Mouse (Mus musculus): ENCODE results near the gene 6030468B19Rik.

The 6030468B19Rik gene

GRCm38 (mm10) chr11:117848271-117848984 lies 51.0 kb downstream of the 6030468B19Rik start:
- in situ Hi-C loops (cut with MboI; ENCODE audit: unreplicated experiment in 2 of 2): loop anchor here in 1 of 2 experiments (25.0 kb wide), 2 partner anchors 761 to 986 kb away; partner anchors contain the start of genes Mfsd11 and Srsf2

GRCm38 (mm10) chr11:117848985-117849671 lies 51.7 kb downstream of the 6030468B19Rik start, which contains the start of gene Birc5:
Birc5 (plus strand) TSS chr11:117849251.
- in situ Hi-C loops (cut with MboI; ENCODE audit: unreplicated experiment in 2 of 2): loop anchor here in 1 of 2 experiments (25.0 kb wide), 2 partner anchors 762 to 987 kb away; partner anchors contain the start of genes Mfsd11 and Srsf2

GRCm38 (mm10) chr11:117852875-117853274 lies 55.4 kb downstream of the 6030468B19Rik start:
- in situ Hi-C loops (cut with MboI; ENCODE audit: unreplicated experiment in 2 of 2): loop anchor here (25.0 kb wide), 3 partner anchors 409 to 584 kb away; partner anchors contain the start of gene C1qtnf1 (in 1 of the 2)

GRCm38 (mm10) chr11:117854241-117854640 lies 56.8 kb downstream of the 6030468B19Rik start:
- in situ Hi-C loops (cut with MboI; ENCODE audit: unreplicated experiment in 2 of 2): loop anchor here (25.0 kb wide), 3 partner anchors 408 to 583 kb away; partner anchors contain the start of gene C1qtnf1 (in 1 of the 2)

- in situ Hi-C loops (cut with MboI; ENCODE audit: unreplicated experiment in 2 of 2): loop anchor here (25.0 kb wide), 3 partner anchors 407 to 582 kb away; partner anchors contain the start of gene C1qtnf1 (in 1 of the 2)
These were observed 57.9 kb downstream of the 6030468B19Rik start for GRCm38 (mm10) chr11:117855360-117855759.

GRCm38 (mm10) chr11:117855975-117856374 lies 58.5 kb downstream of the 6030468B19Rik start:
- in situ Hi-C loops (cut with MboI; ENCODE audit: unreplicated experiment in 2 of 2): loop anchor here (25.0 kb wide), 3 partner anchors 406 to 581 kb away; partner anchors contain the start of gene C1qtnf1 (in 1 of the 2)
